Mouse (Mus musculus) heart, embryonic 11.5 days (tissue): ENCODE data around the gene Prx. TPM values are rescaled to one million over a fixed set of nuclear protein-coding genes. Genes with fewer than 3 reads are reported as not detected.
A peak's percentile ranks its signal among the peaks of the same experiment; 100 is the strongest.

Experiments
- ATAC-seq: fragments of 200-750 bp; cut with Nextera tagmentation; replicated peaks from 2 replicates; pipeline ENCODE4 v1.8.0; 2017; ENCODE audit warnings: moderate library complexity; ENCODE audit not compliant: insufficient number of reproducible peaks, low FRiP score, low TSS enrichment
- H3K27ac ChIP-seq: fragments of 300-500 bp; sonication (generic); 2 replicates; pipeline ENCODE4 v1.5.1; 2014; ENCODE audit warnings: mild to moderate bottlenecking, low read depth, low read length
- H3K27me3 ChIP-seq: fragments of 300-500 bp; sonication (generic); 2 replicates; pipeline ENCODE4 v1.6.1; 2014; ENCODE audit warnings: mild to moderate bottlenecking, low read length, mixed read lengths; ENCODE audit not compliant: control insufficient read depth, insufficient read depth
- H3K36me3 ChIP-seq: fragments of 300-500 bp; sonication (generic); 2 replicates; pipeline ENCODE4 v1.6.1; 2014; ENCODE audit warnings: mild to moderate bottlenecking, low read length, moderate library complexity, mixed read lengths; ENCODE audit not compliant: control insufficient read depth, insufficient read depth
- H3K4me1 ChIP-seq: fragments of 300-500 bp; sonication (generic); 2 replicates; pipeline ENCODE4 v1.6.1; 2014; ENCODE audit warnings: low read length; ENCODE audit not compliant: control insufficient read depth, insufficient read depth
- H3K4me2 ChIP-seq: fragments of 300-500 bp; sonication (generic); 2 replicates; pipeline ENCODE4 v1.6.1; 2014; ENCODE audit warnings: mild to moderate bottlenecking, moderate library complexity
- H3K4me3 ChIP-seq: fragments of 300-500 bp; sonication (generic); 2 replicates; pipeline ENCODE4 v1.5.1; 2014; ENCODE audit warnings: low read depth, low read length
- H3K9ac ChIP-seq: fragments of 300-500 bp; sonication (generic); 2 replicates; pipeline ENCODE4 v1.6.1; 2014; ENCODE audit warnings: mild to moderate bottlenecking, low read depth, low read length, moderate library complexity
- H3K9me3 ChIP-seq: fragments of 300-500 bp; sonication (generic); replicated peaks from 2 replicates; pipeline ENCODE4 v1.6.1; 2016; ENCODE audit warnings: low read length; ENCODE audit not compliant: control insufficient read depth
- WGBS: fragments of 180-500 bp; shearing (Covaris S2); extraction: QIAGEN DNeasy Blood & Tissue Kit; methylation state at CpG from one replicate; pipeline ENCODE4 v1.1.7; 2014; ENCODE audit not compliant: insufficient replicate concordance; 5-methylcytosine and 5-hydroxymethylcytosine counted together
- polyA plus RNA-seq: library from polyadenylated mRNA; unstranded; fragments of >200 nt; fragmentation: Nextera tagmentation; extraction: Ambion mirVana; gene quantifications from 2 replicates; pipeline ENCODE4 v1.2.1, GENCODE M21; 2014

Prx gene
- polyA plus RNA-seq, 1 experiment from 2014 or later = 0.76 TPM

- Histone ChIP-seq H3K4me1 (peaks cover 14% of the 10 kb centered on the region; the same call in 1 of the 2 replicates), H3K4me2 (no peak overlapping the region), H3K36me3 (0 out of 2 replicates have a peak, but pooled peaks cover 2% of the 10 kb centered on the region), H3K9ac (no peak overlapping the region), H3K27ac (no peak overlapping the region), H3K9me3 (no peaks in the 10 kb centered on the region), H3K27me3 (no peaks in the 10 kb centered on the region), H3K4me3 (no peak overlapping the region)
- 88% methylated on average over 11 of the region's 11 CpGs for whole genome bisulfite sequencing
- no peak for ATAC-seq
Measured at GRCm38 (mm10) chr7:27471390-27472120, 27.6 kb upstream of the Prx start.

DNA sequence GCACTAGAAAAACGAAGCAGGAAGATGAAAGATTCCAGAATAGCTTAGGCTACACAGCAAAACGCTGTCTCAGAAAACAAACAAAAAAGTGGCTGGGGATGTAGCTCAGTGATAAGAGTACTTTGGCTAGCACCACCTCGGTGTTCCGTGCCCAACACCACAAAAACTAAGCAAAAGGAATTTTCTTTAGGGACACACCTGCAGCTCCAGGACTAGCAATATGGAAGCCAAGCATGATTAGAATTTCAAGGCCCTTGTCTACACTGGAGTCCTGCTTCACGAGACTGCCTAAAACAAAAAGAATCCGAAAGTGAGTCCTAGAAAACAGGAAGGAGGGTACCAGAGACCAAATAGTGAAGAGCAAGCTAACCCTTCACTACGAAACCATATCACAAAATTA lies 26.5 kb upstream of the Prx start:
- Histone ChIP-seq H3K4me2 (peak overlapping the region; percentile 81), H3K4me1 (peaks cover 14% of the 10 kb centered on the region; the same call in 1 of the 2 replicates), H3K9ac (peak overlapping the region; percentile 59), H3K4me3 (peak overlapping the region; percentile 85), H3K27me3 (no peaks in the 10 kb centered on the region), H3K9me3 (no peaks in the 10 kb centered on the region), H3K36me3 (peaks cover 4% of the 10 kb centered on the region; the same call in 1 of the 2 replicates), H3K27ac (peak overlapping the region; percentile 92)
- WGBS = 24% methylated on average over 7 of the region's 7 CpGs
- ATAC-seq = no peak

- ATAC-seq = peak; percentile 93
- WGBS = under 1% methylated on average over 36 of the region's 36 CpGs
- Histone ChIP-seq H3K4me1 (peaks cover 14% of the 10 kb centered on the region; the same call in 1 of the 2 replicates), H3K36me3 (peaks cover 4% of the 10 kb centered on the region; the same call in 1 of the 2 replicates), H3K9ac (peak within 1 kb of the TSS; percentile 87), H3K4me2 (peak within 1 kb of the TSS; percentile 81), H3K9me3 (no peaks in the 10 kb centered on the region), H3K27me3 (no peaks in the 10 kb centered on the region), H3K27ac (peak within 1 kb of the TSS; percentile 92), H3K4me3 (peak within 1 kb of the TSS; percentile 85)
Measured at GRCm38 (mm10) chr7:27473156-27473834, 25.8 kb upstream of the Prx start, which contains the start of gene Sertad3. TSS of gene Sertad3 (plus strand) at chr7:27473768.

DNA sequence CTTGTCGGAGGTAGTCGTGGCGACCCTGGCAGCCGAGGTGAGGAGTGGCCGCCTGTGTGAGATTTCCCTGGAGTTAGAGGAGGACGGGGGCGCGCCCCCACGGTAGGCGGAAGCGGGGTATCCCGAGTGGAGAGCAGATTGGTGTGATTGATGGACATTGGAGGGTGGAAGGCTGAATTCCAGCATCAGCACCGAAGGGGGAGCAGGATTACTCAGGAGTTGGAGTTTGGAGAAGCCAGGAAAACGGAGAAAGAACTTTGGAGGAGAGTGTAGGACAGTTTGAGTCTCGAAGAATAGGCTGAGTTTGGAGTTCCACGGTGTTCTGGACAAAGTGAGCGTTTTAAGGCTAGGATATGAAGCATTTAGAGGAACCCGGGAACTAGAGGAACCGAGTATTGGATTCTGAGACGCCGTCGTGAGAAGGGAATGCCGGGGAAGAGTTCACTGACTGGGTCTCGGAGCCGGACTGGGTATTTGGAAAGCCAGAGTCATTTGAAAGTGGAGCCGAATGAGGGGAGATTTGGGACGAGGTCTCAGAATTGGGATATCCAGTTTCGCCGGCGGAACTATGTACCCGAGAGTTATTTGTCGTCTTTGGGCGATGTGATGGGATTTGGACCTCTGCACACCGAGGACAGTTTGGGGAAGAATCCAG lies 25.2 kb upstream of the Prx start:
- no peak for ATAC-seq
- Histone ChIP-seq H3K9me3 (no peaks in the 10 kb centered on the region), H3K4me1 (peaks cover 14% of the 10 kb centered on the region; the same call in 1 of the 2 replicates), H3K4me2 (peak overlapping the region; percentile 81), H3K9ac (peak overlapping the region; percentile 87), H3K27ac (peak overlapping the region; percentile 92), H3K36me3 (peaks cover 4% of the 10 kb centered on the region; the same call in 1 of the 2 replicates), H3K4me3 (peak overlapping the region; percentile 85), H3K27me3 (no peaks in the 10 kb centered on the region)
- under 1% methylated on average over 34 of the region's 34 CpGs for WGBS

DNA sequence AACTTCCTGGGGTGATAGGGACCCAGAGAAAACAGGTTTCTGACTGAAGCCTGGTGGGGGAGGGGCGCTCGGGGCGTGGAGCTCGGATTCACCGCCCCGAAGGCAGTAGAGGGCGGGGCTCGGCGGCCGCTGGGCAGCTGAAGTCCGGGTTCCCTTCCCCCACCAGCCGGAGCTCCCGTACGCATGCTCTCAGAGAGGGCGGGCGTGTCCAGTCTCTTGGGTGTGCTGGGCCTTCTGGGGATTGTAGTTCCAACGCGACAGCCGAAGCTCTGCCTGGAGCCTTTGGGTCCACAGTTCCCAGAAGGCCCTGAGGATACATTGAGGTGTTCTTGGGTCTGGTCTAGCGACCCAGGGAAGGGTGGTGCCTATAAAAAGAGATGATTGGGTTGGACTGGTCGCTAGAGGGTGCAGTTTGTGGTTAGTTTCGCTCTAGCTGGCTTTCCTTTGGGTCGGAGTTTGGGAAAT lies 24.6 kb upstream of the Prx start:
- Histone ChIP-seq H3K4me2 (peak overlapping the region; percentile 81), H3K4me1 (peaks cover 14% of the 10 kb centered on the region; the same call in 1 of the 2 replicates), H3K4me3 (peak overlapping the region; percentile 85), H3K27ac (peak overlapping the region; percentile 92), H3K36me3 (peaks cover 4% of the 10 kb centered on the region; the same call in 1 of the 2 replicates), H3K27me3 (no peaks in the 10 kb centered on the region), H3K9me3 (no peaks in the 10 kb centered on the region), H3K9ac (peak overlapping the region; percentile 87)
- 0% methylated on average over 23 of the region's 23 CpGs for WGBS
- peak; percentile 88 for ATAC-seq

GRCm38 (mm10) chr7:27475596-27475995 lies 23.5 kb upstream of the Prx start:
- Histone ChIP-seq H3K9ac (0 out of 2 replicates have a peak overlapping the region, but pooled peaks have one; percentile 16), H3K36me3 (peaks cover 4% of the 10 kb centered on the region; the same call in 1 of the 2 replicates), H3K4me3 (peak overlapping the region; percentile 85), H3K4me2 (peak overlapping the region; percentile 81), H3K4me1 (peaks cover 14% of the 10 kb centered on the region; the same call in 1 of the 2 replicates), H3K9me3 (no peaks in the 10 kb centered on the region), H3K27ac (no peak overlapping the region), H3K27me3 (no peaks in the 10 kb centered on the region)
- WGBS = 89% methylated on average over 2 of the region's 2 CpGs
- ATAC-seq = no peak

DNA sequence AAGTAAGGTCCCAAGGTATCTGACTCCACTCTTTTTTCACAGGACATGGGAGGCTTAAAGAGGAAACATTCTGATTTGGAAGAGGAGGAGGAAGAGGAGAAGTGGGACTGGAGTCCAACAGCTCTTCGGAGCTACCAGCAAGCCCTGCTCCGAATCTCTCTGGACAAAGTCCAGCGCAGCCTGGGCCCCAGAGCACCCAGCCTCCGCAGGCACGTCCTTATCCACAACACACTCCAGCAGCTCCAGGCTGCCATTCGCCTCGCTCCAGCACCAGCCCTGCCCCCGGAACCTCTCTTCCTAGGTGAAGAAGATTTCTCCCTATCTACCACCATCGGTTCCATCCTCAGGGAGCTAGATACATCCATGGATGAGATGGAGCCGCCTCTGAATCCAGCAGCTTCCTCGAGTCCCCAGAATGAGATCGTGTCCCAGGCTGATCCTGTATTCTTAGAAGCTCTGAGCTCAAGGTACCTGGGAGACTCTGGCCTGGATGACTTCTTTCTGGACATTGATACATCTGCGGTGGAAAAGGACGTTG lies 23.0 kb upstream of the Prx start:
- WGBS = 90% methylated on average over 14 of the region's 14 CpGs
- no peak for ATAC-seq
- Histone ChIP-seq H3K9ac (no peak overlapping the region), H3K4me1 (peaks cover 20% of the 10 kb centered on the region; the same call in 1 of the 2 replicates), H3K27ac (no peak overlapping the region), H3K9me3 (no peaks in the 10 kb centered on the region), H3K4me2 (no peak overlapping the region), H3K36me3 (peaks cover 4% of the 10 kb centered on the region; the same call in 1 of the 2 replicates), H3K4me3 (no peak overlapping the region), H3K27me3 (no peaks in the 10 kb centered on the region)

- ATAC-seq = no peak
- Histone ChIP-seq H3K9ac (no peak overlapping the region), H3K4me2 (no peak overlapping the region), H3K4me1 (peaks cover 18% of the 10 kb centered on the region; the same call in 1 of the 2 replicates), H3K9me3 (no peaks in the 10 kb centered on the region), H3K4me3 (no peak overlapping the region), H3K36me3 (peaks cover 4% of the 10 kb centered on the region; the same call in 1 of the 2 replicates), H3K27me3 (no peaks in the 10 kb centered on the region), H3K27ac (no peak overlapping the region)
- 76% methylated on average over 7 of the region's 7 CpGs for WGBS
Measured at GRCm38 (mm10) chr7:27478561-27478960, 20.6 kb upstream of the Prx start.
